Mouse (Mus musculus): Measurements from ENCODE around the gene Gse1. TPM values are rescaled to one million over a fixed set of nuclear protein-coding genes. Genes with fewer than 3 reads are reported as not detected.

Gse1 gene
- polyA plus RNA-seq, 1 experiment: 14.8 TPM

DNA sequence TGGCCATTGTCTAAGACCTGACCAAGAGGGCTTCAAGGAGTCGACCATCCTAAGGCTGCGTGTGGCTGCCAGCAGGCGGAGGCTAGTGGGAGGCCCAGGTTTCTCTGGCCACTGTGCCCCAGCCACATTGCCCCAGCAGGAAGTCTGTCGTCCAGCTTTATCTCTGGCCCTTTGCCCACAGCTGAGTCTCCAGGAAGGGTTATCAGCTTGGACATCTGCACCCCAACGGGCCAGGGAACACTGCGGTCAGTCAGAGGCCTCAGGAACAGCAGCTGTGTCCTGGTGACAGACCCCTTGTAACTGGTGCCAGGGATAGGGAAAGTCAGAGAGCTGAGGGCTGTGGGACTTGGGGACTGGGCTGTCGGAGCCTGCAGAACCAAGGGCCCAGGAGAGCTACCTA, 141.7 kb downstream of the Gse1 start:
- H3K4me1 ChIP-seq (ENCODE audit: control insufficient read depth, insufficient read depth, low read length): peaks cover 19% of the 10 kb centered on the region
- no peaks in the 10 kb centered on the region for H3K27me3 ChIP-seq (replicated peaks; ENCODE audit: control insufficient read depth, insufficient read depth, low read length)
- 43% methylated on average over 7 of the region's 7 CpGs for WGBS
- no peak for TF ChIP-seq POLR2A (IDR thresholded peaks at IDR 0.05; ENCODE audit: low read depth, low read length)
- no peak for TF ChIP-seq CTCF (conservative IDR thresholded peaks at IDR 0.05; ENCODE audit: insufficient read depth, insufficient read length, low read depth, low read length)
- peak; percentile 92 for DNase-seq
- peak overlapping the region; percentile 54 for H3K27ac ChIP-seq (ENCODE audit: insufficient read depth, low read depth, low read length)
- H3K36me3 ChIP-seq (ENCODE audit: control insufficient read depth, insufficient read depth, low read length): no peaks in the 10 kb centered on the region
- no peak overlapping the region for H3K4me3 ChIP-seq (ENCODE audit: insufficient read depth, low read depth, low read length)

DNA sequence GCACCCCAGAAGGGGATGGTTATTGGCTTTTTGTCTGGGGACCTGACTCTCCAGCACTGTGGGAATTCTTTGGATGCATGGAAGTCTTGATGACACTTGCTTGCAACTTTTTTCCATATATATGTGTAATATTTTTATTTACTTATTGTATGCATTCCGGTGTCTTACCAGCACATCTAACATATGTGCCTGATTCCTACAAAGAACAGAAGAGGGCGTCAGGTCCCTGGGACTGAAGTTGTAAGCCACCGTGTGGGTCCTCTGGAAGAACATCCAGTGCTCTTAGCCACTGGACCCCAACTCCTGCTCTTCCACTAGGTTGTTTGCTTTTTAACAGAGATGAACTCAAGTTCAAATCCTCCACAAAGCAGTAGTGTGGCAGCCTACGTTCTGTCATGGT, 142.2 kb downstream of the Gse1 start:
- no peak for DNase-seq
- TF ChIP-seq CTCF (conservative IDR thresholded peaks at IDR 0.05; ENCODE audit: insufficient read depth, insufficient read length, low read depth, low read length): no peak
- TF ChIP-seq POLR2A (IDR thresholded peaks at IDR 0.05; ENCODE audit: low read depth, low read length): no peak
- peak overlapping the region; percentile 54; the same call in 1 of the 2 replicates for H3K27ac ChIP-seq (ENCODE audit: insufficient read depth, low read depth, low read length)

DNA sequence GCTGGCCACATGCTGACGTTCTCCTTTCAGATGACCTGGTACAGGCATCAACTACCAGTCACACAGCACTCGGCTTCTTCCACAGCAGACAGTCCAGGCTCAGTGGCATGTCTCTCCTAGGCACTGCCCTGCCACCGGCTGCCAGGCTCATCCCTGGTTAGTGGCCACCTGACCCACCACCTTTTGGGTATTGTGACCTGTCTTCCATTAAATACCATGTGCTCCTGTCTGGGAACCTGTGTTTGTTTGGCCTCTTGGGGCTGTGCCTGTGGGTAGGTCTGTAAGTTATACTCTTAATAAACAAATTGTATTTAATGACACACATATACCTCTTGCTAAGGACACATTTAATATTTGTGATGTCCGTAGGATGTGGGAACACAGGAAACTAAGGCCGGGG, 142.9 kb downstream of the Gse1 start:
- TF ChIP-seq POLR2A (IDR thresholded peaks at IDR 0.05; ENCODE audit: low read depth, low read length): no peak
- no peak for TF ChIP-seq CTCF (conservative IDR thresholded peaks at IDR 0.05; ENCODE audit: insufficient read depth, insufficient read length, low read depth, low read length)

More for the DNA sequence above, 142.2 kb downstream of the Gse1 start:
- peaks cover 17% of the 10 kb centered on the region for H3K4me1 ChIP-seq (ENCODE audit: control insufficient read depth, insufficient read depth, low read length)
- 88% methylated on average over 4 of the region's 4 CpGs for WGBS
- H3K36me3 ChIP-seq (ENCODE audit: control insufficient read depth, insufficient read depth, low read length): no peaks in the 10 kb centered on the region
- H3K4me3 ChIP-seq (ENCODE audit: insufficient read depth, low read depth, low read length): no peak overlapping the region
- H3K27me3 ChIP-seq (replicated peaks; ENCODE audit: control insufficient read depth, insufficient read depth, low read length): no peaks in the 10 kb centered on the region

DNA sequence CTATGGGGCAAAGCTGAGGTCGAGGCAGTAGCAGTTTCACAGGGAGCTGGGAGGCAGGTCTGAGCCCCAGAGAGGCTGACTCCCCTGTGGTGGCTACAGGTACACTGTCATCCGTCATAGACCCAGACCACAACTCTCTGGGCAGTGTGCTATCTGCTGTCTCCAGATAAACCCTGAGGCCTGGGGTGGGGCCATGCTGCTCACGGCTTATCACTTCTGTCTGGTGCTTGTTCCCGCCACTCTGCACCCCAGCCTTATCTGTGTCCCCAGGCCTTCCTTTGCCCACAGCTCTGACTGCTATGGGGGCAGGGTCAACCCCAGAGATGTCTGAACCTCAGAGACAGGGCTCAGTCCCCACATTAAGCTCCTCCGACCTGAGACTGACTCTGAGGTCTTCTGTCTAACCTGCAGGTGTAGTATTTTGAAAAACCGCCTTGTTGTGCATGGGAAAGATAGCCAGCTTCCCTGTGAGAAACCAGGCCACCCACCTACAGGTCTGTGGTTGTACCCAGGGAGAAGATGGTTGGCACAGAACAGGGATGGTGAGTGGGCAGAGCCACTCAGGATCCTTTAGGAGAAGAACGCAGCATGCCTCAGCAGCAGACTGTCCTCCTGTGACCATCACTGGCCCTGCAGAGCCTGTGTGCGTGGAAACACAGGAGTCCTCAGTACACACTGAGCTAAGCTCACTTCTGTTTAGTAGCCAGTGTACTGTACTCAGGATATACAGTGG, 143.6 kb downstream of the Gse1 start:
- H3K27me3 ChIP-seq (replicated peaks; ENCODE audit: control insufficient read depth, insufficient read depth, low read length): no peaks in the 10 kb centered on the region
- 86% methylated on average over 8 of the region's 8 CpGs for WGBS
- TF ChIP-seq CTCF (conservative IDR thresholded peaks at IDR 0.05; ENCODE audit: insufficient read depth, insufficient read length, low read depth, low read length) (no peak), POLR2A (IDR thresholded peaks at IDR 0.05; ENCODE audit: low read depth, low read length) (no peak)
- no peak for DNase-seq
- no peaks in the 10 kb centered on the region for H3K36me3 ChIP-seq (ENCODE audit: control insufficient read depth, insufficient read depth, low read length)
- no peak overlapping the region for H3K4me3 ChIP-seq (ENCODE audit: insufficient read depth, low read depth, low read length)
- peaks cover 17% of the 10 kb centered on the region for H3K4me1 ChIP-seq (ENCODE audit: control insufficient read depth, insufficient read depth, low read length)
- H3K27ac ChIP-seq (ENCODE audit: insufficient read depth, low read depth, low read length): no peak overlapping the region

More for the DNA sequence above, 142.9 kb downstream of the Gse1 start:
- no peak overlapping the region for H3K4me3 ChIP-seq (ENCODE audit: insufficient read depth, low read depth, low read length)
- DNase-seq: no peak
- H3K4me1 ChIP-seq (ENCODE audit: control insufficient read depth, insufficient read depth, low read length): peaks cover 17% of the 10 kb centered on the region
- no peaks in the 10 kb centered on the region for H3K36me3 ChIP-seq (ENCODE audit: control insufficient read depth, insufficient read depth, low read length)
- no peaks in the 10 kb centered on the region for H3K27me3 ChIP-seq (replicated peaks; ENCODE audit: control insufficient read depth, insufficient read depth, low read length)
- WGBS: 80% methylated on average over 5 of the region's 5 CpGs
- H3K27ac ChIP-seq (ENCODE audit: insufficient read depth, low read depth, low read length): no peak overlapping the region

DNA sequence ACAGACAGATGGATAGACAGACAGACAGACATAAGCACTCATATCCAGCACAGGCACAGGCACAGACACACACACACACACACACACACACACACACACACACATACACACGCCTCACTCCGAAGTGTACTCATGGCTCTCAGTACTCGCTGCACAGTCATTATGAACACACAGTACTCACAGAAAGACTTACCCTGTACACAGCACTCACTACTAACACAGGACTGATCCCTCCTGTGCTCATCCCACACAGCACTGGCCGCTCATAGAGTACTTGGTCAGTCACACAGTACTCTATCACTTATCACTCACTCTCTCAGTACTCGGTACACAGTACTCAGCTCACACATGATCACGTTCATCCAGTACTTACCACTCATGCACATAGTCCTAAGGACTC, 144.4 kb downstream of the Gse1 start:
- Histone ChIP-seq H3K27me3 (replicated peaks; ENCODE audit: control insufficient read depth, insufficient read depth, low read length) (no peaks in the 10 kb centered on the region), H3K4me3 (ENCODE audit: insufficient read depth, low read depth, low read length) (no peak overlapping the region), H3K4me1 (ENCODE audit: control insufficient read depth, insufficient read depth, low read length) (peaks cover 17% of the 10 kb centered on the region), H3K36me3 (ENCODE audit: control insufficient read depth, insufficient read depth, low read length) (no peaks in the 10 kb centered on the region), H3K27ac (ENCODE audit: insufficient read depth, low read depth, low read length) (no peak overlapping the region)
- TF ChIP-seq POLR2A (IDR thresholded peaks at IDR 0.05; ENCODE audit: low read depth, low read length) (no peak), CTCF (conservative IDR thresholded peaks at IDR 0.05; ENCODE audit: insufficient read depth, insufficient read length, low read depth, low read length) (no peak)
- DNase-seq: no peak
- 97% methylated on average over 6 of the region's 6 CpGs for WGBS

DNA sequence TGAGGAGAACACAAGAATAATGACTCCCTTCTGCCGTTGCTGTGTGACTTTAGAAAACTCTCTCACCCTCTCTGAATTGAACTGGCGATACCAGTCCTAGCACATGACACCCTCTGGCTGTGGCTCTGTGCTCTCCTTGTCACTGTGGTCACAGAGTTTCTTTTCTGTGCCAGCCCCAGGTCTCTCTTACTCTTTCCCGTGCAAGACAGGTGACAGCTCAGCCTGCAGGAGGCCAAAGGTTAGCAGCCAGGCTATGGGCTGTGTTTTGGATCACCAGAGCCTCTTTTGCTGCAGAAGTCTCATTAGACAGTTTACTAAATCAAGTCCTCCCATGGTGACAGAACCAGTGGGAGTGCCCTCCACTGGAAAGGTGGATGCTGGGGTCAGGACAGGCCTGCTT, 145.4 kb downstream of the Gse1 start:
- peaks cover 16% of the 10 kb centered on the region for H3K4me1 ChIP-seq (ENCODE audit: control insufficient read depth, insufficient read depth, low read length)
- peak; percentile 36 for DNase-seq
- no peaks in the 10 kb centered on the region for H3K36me3 ChIP-seq (ENCODE audit: control insufficient read depth, insufficient read depth, low read length)
- 62% methylated on average over 3 of the region's 3 CpGs for WGBS
- no peak for TF ChIP-seq CTCF (conservative IDR thresholded peaks at IDR 0.05; ENCODE audit: insufficient read depth, insufficient read length, low read depth, low read length)
- no peak for TF ChIP-seq POLR2A (IDR thresholded peaks at IDR 0.05; ENCODE audit: low read depth, low read length)
- no peaks in the 10 kb centered on the region for H3K27me3 ChIP-seq (replicated peaks; ENCODE audit: control insufficient read depth, insufficient read depth, low read length)
- H3K4me3 ChIP-seq (ENCODE audit: insufficient read depth, low read depth, low read length): no peak overlapping the region
- H3K27ac ChIP-seq (ENCODE audit: insufficient read depth, low read depth, low read length): no peak overlapping the region

DNA sequence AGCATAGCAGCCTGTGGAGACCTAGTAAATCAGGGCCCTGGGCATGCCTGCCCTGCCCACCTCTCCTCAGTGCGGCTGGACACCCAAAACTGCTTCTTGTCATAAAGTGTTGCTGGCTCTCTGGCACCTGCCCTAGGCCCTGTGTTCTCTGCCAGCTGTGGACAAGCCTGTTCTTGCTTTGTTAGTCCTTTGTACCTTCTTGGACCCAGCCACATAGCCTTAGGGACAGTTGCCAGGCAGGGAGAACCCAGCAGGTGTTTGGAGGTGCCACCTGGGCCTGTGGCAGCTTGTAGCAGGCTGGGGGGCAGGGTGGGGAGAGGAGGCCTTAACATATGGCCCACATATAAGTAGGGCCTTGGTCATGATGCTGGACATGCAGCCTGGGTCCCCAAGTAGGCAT, 145.8 kb downstream of the Gse1 start:
- Histone ChIP-seq H3K4me1 (ENCODE audit: control insufficient read depth, insufficient read depth, low read length) (peaks cover 17% of the 10 kb centered on the region), H3K27me3 (replicated peaks; ENCODE audit: control insufficient read depth, insufficient read depth, low read length) (no peaks in the 10 kb centered on the region), H3K4me3 (ENCODE audit: insufficient read depth, low read depth, low read length) (no peak overlapping the region), H3K36me3 (ENCODE audit: control insufficient read depth, insufficient read depth, low read length) (no peaks in the 10 kb centered on the region), H3K27ac (ENCODE audit: insufficient read depth, low read depth, low read length) (no peak overlapping the region)
- DNase-seq: peak; percentile 50
- WGBS: 66% methylated on average over 1 of the region's 1 CpGs
- TF ChIP-seq POLR2A (IDR thresholded peaks at IDR 0.05; ENCODE audit: low read depth, low read length): no peak
- TF ChIP-seq CTCF (conservative IDR thresholded peaks at IDR 0.05; ENCODE audit: insufficient read depth, insufficient read length, low read depth, low read length): no peak

All from kidney, adult 2 months (tissue).